Mouse (Mus musculus): ENCODE results near the gene Myo5a. TPM values are rescaled to one million over a fixed set of nuclear protein-coding genes. Genes with fewer than 3 reads are reported as not detected.
A peak's percentile ranks its signal among the peaks of the same experiment; 100 is the strongest.

Gene Myo5a
- polyA plus RNA-seq, 2 experiments = 1.3 to 1.6 TPM

DNA sequence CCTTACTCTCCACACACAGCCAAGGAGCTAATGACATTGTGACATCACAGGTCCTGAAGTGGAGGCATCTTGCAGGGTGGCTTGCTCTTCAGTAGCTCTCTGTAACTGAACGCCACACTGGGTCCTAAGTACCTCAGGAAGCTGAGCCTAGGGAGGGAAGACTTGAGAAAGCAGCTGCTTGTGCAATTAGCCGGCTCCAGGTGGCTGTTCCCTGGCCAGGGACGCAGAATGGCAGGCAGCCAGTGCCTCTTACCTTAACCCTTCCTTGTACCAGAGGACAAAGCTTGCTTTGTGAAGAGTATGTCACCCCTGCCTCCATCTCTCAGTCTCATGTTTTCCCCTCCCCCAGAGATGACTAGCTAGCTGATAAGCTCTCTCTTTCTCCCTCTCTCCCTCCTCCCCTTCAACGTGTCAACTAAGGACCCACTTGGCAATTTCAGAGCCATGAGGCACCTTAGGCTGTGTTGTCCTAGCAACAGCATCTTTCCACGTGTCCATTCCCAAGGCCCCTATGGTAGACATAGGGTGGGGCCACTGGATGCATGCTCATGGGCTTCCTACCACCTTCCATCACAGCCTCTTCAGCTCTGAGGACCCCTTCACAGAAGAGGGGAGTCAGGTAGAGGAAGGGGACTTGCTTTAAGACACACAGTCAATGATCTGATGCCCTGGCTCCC is 173.1 kb downstream of the Myo5a start:
- WGBS (ENCODE audit: insufficient replicate concordance) = 33% methylated on average over 5 of the region's 5 CpGs
- no peak overlapping the region for H3K9ac ChIP-seq (replicated peaks)
- no peaks in the 10 kb centered on the region for H3K36me3 ChIP-seq (replicated peaks; ENCODE audit: control insufficient read depth, insufficient read depth, low read depth)
- no peaks in the 10 kb centered on the region for H3K27me3 ChIP-seq (ENCODE audit: control insufficient read depth, insufficient read depth, low read length)
- H3K4me1 ChIP-seq (replicated peaks; ENCODE audit: control insufficient read depth in 2 of 2, insufficient read depth in 2 of 2, low read length in 1 of 2) = no peaks in the 10 kb centered on the region
- H3K4me2 ChIP-seq (ENCODE audit: low read depth) = no peak overlapping the region
- H3K27ac ChIP-seq = no peak overlapping the region
- DNase-seq (ENCODE audit: low read depth in 3 of 3, low spot score in 3 of 3) (no peak), ATAC-seq (ENCODE audit: insufficient read depth) (no peak)
- no peak overlapping the region for H3K4me3 ChIP-seq (ENCODE audit: insufficient read depth in 1 of 2, low read depth in 2 of 2, low read length in 2 of 2)
- no peaks in the 10 kb centered on the region for H3K9me3 ChIP-seq (ENCODE audit: control insufficient read depth, low read length)
- TF ChIP-seq CTCF (IDR thresholded peaks at IDR 0.05; ENCODE audit: low read depth) = no peak
- TF ChIP-seq EP300 (IDR thresholded peaks at IDR 0.05; ENCODE audit: low read depth) = no peak

DNA sequence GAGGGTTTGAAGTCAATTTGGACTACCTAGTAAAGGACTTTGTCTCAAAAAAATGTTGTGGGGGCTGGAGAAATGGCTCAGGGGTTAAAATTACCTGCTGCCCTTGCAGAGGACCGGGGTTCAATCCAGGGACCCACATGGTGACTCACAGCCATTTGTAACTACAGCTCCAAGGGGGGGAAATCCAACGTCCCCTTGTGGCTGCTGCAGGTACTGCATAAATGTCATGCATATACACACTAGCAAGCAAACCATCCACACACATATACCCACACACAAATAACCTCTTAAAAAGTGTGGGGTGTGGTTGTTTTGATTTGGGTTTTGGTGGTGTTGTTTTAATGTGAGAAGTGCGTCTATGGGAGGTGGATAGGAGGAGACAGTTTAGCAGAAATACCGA is 173.7 kb downstream of the Myo5a start:
- ATAC-seq (ENCODE audit: insufficient read depth) (no peak), DNase-seq (ENCODE audit: low read depth in 3 of 3, low spot score in 3 of 3) (no peak)
- H3K36me3 ChIP-seq (replicated peaks; ENCODE audit: control insufficient read depth, insufficient read depth, low read depth) = no peaks in the 10 kb centered on the region
- H3K27me3 ChIP-seq (ENCODE audit: control insufficient read depth, insufficient read depth, low read length) = no peaks in the 10 kb centered on the region
- H3K4me3 ChIP-seq (ENCODE audit: insufficient read depth in 1 of 2, low read depth in 2 of 2, low read length in 2 of 2) = no peak overlapping the region
- H3K27ac ChIP-seq = no peak overlapping the region
- H3K4me2 ChIP-seq (ENCODE audit: low read depth) = no peak overlapping the region
- TF ChIP-seq CTCF (IDR thresholded peaks at IDR 0.05; ENCODE audit: low read depth) (peak; percentile 36), EP300 (IDR thresholded peaks at IDR 0.05; ENCODE audit: low read depth) (no peak)
- H3K9me3 ChIP-seq (ENCODE audit: control insufficient read depth, low read length) = no peaks in the 10 kb centered on the region
- H3K4me1 ChIP-seq (replicated peaks; ENCODE audit: control insufficient read depth in 2 of 2, insufficient read depth in 2 of 2, low read length in 1 of 2) = no peaks in the 10 kb centered on the region
- 55% methylated on average over 4 of the region's 4 CpGs for WGBS (ENCODE audit: insufficient replicate concordance)
- H3K9ac ChIP-seq (replicated peaks) = no peak overlapping the region

DNA sequence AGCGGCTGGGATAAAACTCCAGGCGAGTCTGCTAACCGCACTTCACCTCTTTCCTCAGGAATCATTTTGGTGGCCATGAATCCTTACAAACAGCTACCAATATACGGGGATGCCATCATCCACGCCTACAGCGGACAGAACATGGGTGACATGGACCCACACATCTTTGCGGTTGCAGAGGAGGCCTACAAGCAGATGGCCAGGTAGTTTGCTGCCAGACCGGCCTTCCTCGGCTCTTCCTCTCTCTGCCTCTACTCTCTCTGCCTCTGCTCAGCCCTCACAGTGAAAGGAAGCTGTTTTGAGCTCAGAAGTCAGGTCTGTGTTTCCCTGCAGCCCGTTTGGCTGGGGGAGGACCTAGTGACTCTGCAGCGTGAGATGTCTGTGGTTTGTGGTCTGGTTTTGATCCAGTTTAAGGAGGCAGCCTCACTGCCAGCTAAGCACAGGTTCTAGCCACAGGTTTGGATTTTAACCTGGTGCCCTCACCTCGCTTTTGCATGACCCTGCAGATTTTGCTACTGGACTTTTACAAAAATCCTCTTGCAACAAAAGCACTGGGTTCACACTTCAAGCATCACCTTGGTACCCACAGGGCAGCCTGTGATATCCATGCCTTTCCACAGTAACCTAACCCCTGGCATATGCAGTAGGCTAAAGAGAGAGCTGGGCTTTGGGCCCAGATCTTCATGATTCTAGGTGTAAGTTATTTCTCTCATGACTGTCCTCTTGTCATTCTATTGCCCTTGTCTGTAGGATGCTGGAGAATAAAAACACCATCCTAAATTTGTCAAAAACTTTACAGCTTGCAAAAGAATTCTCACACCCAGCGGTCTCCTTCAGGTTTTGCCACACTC is 175.5 kb downstream of the Myo5a start:
- H3K4me1 ChIP-seq (replicated peaks; ENCODE audit: control insufficient read depth in 2 of 2, insufficient read depth in 2 of 2, low read length in 1 of 2) = no peaks in the 10 kb centered on the region
- H3K9ac ChIP-seq (replicated peaks) = no peak overlapping the region
- ATAC-seq (ENCODE audit: insufficient read depth) (no peak), DNase-seq (ENCODE audit: low read depth in 3 of 3, low spot score in 3 of 3) (no peak)
- no peaks in the 10 kb centered on the region for H3K36me3 ChIP-seq (replicated peaks; ENCODE audit: control insufficient read depth, insufficient read depth, low read depth)
- H3K4me2 ChIP-seq (ENCODE audit: low read depth) = no peak overlapping the region
- H3K9me3 ChIP-seq (ENCODE audit: control insufficient read depth, low read length) = no peaks in the 10 kb centered on the region
- no peaks in the 10 kb centered on the region for H3K27me3 ChIP-seq (ENCODE audit: control insufficient read depth, insufficient read depth, low read length)
- no peak overlapping the region for H3K27ac ChIP-seq
- WGBS (ENCODE audit: insufficient replicate concordance) = 49% methylated on average over 13 of the region's 13 CpGs
- H3K4me3 ChIP-seq (ENCODE audit: insufficient read depth in 1 of 2, low read depth in 2 of 2, low read length in 2 of 2) = no peak overlapping the region
- no peak for TF ChIP-seq EP300 (IDR thresholded peaks at IDR 0.05; ENCODE audit: low read depth)
- no peak for TF ChIP-seq CTCF (IDR thresholded peaks at IDR 0.05; ENCODE audit: low read depth)

GRCm38 (mm10) chr9:75247870-75248269 is 177.1 kb downstream of the Myo5a start:
- H3K27me3 ChIP-seq (ENCODE audit: control insufficient read depth, insufficient read depth, low read length) = no peaks in the 10 kb centered on the region
- DNase-seq (ENCODE audit: low read depth in 3 of 3, low spot score in 3 of 3) (no peak), ATAC-seq (ENCODE audit: insufficient read depth) (no peak)
- TF ChIP-seq CTCF (IDR thresholded peaks at IDR 0.05; ENCODE audit: low read depth) (no peak), EP300 (IDR thresholded peaks at IDR 0.05; ENCODE audit: low read depth) (no peak)
- no peaks in the 10 kb centered on the region for H3K9me3 ChIP-seq (ENCODE audit: control insufficient read depth, low read length)
- H3K4me2 ChIP-seq (ENCODE audit: low read depth) = no peak overlapping the region
- WGBS (ENCODE audit: insufficient replicate concordance) = 73% methylated on average over 6 of the region's 6 CpGs
- no peaks in the 10 kb centered on the region for H3K36me3 ChIP-seq (replicated peaks; ENCODE audit: control insufficient read depth, insufficient read depth, low read depth)
- H3K27ac ChIP-seq = no peak overlapping the region
- no peaks in the 10 kb centered on the region for H3K4me1 ChIP-seq (replicated peaks; ENCODE audit: control insufficient read depth in 2 of 2, insufficient read depth in 2 of 2, low read length in 1 of 2)
- H3K9ac ChIP-seq (replicated peaks) = no peak overlapping the region
- no peak overlapping the region for H3K4me3 ChIP-seq (ENCODE audit: insufficient read depth in 1 of 2, low read depth in 2 of 2, low read length in 2 of 2)

DNA sequence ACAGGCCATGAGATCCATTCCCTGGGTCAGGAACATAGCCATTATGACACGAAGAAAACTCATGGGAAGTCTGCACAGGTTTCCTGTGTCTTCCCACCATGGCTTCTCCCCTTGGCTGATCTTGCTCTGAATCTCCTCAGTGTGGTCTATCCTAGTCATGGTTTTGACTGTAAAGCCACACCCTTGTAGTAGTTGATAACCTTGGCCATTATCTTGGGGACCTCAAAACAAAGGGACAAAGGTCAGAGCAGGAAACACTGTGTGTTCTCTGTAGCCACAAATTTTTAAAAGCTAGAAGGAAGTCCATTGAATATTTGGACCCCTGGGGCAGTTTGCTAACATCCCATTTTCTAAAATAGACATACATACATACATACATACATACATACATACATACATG is 177.5 kb downstream of the Myo5a start:
- DNase-seq (ENCODE audit: low read depth in 3 of 3, low spot score in 3 of 3) = no peak
- TF ChIP-seq EP300 (IDR thresholded peaks at IDR 0.05; ENCODE audit: low read depth) (no peak), CTCF (IDR thresholded peaks at IDR 0.05; ENCODE audit: low read depth) (no peak)
- H3K4me3 ChIP-seq (ENCODE audit: insufficient read depth in 1 of 2, low read depth in 2 of 2, low read length in 2 of 2) = no peak overlapping the region
- no peaks in the 10 kb centered on the region for H3K36me3 ChIP-seq (replicated peaks; ENCODE audit: control insufficient read depth, insufficient read depth, low read depth)
- H3K9ac ChIP-seq (replicated peaks) = no peak overlapping the region
- no peaks in the 10 kb centered on the region for H3K9me3 ChIP-seq (ENCODE audit: control insufficient read depth, low read length)
- H3K27ac ChIP-seq = no peak overlapping the region
- no peak for ATAC-seq (ENCODE audit: insufficient read depth)
- H3K4me1 ChIP-seq (replicated peaks; ENCODE audit: control insufficient read depth in 2 of 2, insufficient read depth in 2 of 2, low read length in 1 of 2) = no peaks in the 10 kb centered on the region
- no peaks in the 10 kb centered on the region for H3K27me3 ChIP-seq (ENCODE audit: control insufficient read depth, insufficient read depth, low read length)
- H3K4me2 ChIP-seq (ENCODE audit: low read depth) = no peak overlapping the region
- whole genome bisulfite sequencing (ENCODE audit: insufficient replicate concordance) = 38% methylated on average over 1 of the region's 1 CpGs
